Mouse (Mus musculus) left cerebral cortex, adult 6 months (tissue): ENCODE measurements around the gene Hist1h4b. TPM values are rescaled to one million over a fixed set of nuclear protein-coding genes. Genes with fewer than 3 reads are reported as not detected.

Source experiments
- polyA plus RNA-seq: library from polyadenylated mRNA; unstranded; fragments of <200 nt; fragmentation: Nextera tagmentation; gene quantifications from 2 replicates; pipeline ENCODE4 v1.2.3, GENCODE M21; 2021

Gene Hist1h4b
- polyA plus RNA-seq, 1 experiment from 2014 or later: not detected

Other genes starting within 250 kb of the Hist1h4b start
- gene Hist1h4h, start 226.0 kb upstream of the Hist1h4b start, polyA plus RNA-seq: 37.4 and 58.8 TPM in 2 replicates
- 0.54 TPM in 1 of 2 replicates, not detected in the other for gene Hist1h2af, start 223.1 kb upstream of the Hist1h4b start, polyA plus RNA-seq
- gene Hist1h3g, start 221.6 kb upstream of the Hist1h4b start, polyA plus RNA-seq: not detected in 2 replicates
- 0.20 and 0.25 TPM in 2 replicates for gene Hist1h2bh, start 213.6 kb upstream of the Hist1h4b start, polyA plus RNA-seq
- gene Hist1h3f, start 213.0 kb upstream of the Hist1h4b start, polyA plus RNA-seq: 0.13 and 0.29 TPM in 2 replicates
- not detected in 2 replicates for gene Hist1h4f, start 205.4 kb upstream of the Hist1h4b start, polyA plus RNA-seq
- 0.02 and 0.05 TPM in 2 replicates for gene Hist1h1d, start 203.8 kb upstream of the Hist1h4b start, polyA plus RNA-seq
- gene Hist1h3e, start 194.6 kb upstream of the Hist1h4b start, polyA plus RNA-seq: 0.88 and 1.3 TPM in 2 replicates
- gene Hist1h2ae, start 185.8 kb upstream of the Hist1h4b start, polyA plus RNA-seq: 4.0 and 7.7 TPM in 2 replicates
- 1.3 and 2.6 TPM in 2 replicates for gene Hist1h2bg, start 185.6 kb upstream of the Hist1h4b start, polyA plus RNA-seq
- gene Hist1h2bf, start 182.8 kb upstream of the Hist1h4b start, polyA plus RNA-seq: 0.73 TPM in 1 of 2 replicates, not detected in the other
- 0.59 TPM in 1 of 2 replicates, not detected in the other for gene Hist1h2ad, start 182.6 kb upstream of the Hist1h4b start, polyA plus RNA-seq
- gene Hist1h3d, start 181.2 kb upstream of the Hist1h4b start, polyA plus RNA-seq: 0.18 and 0.33 TPM in 2 replicates
- 6.4 and 8.7 TPM in 2 replicates for gene Hist1h4d, start 175.4 kb upstream of the Hist1h4b start, polyA plus RNA-seq
- gene Hist1h2be, start 135.9 kb upstream of the Hist1h4b start, polyA plus RNA-seq: 3.2 TPM in 2 replicates
- 7.8 and 10.6 TPM in 2 replicates for gene Hist1h1e, start 134.5 kb upstream of the Hist1h4b start, polyA plus RNA-seq
- 0.88 and 1.6 TPM in 2 replicates for gene Hist1h2ac, start 73.1 kb upstream of the Hist1h4b start, polyA plus RNA-seq
- gene Hist1h2bc, start 72.8 kb upstream of the Hist1h4b start, polyA plus RNA-seq: 101 and 115 TPM in 2 replicates
- gene Hist1h1t, start 61.2 kb upstream of the Hist1h4b start, polyA plus RNA-seq: not detected in 2 replicates
- gene Hist1h4c, start 58.6 kb upstream of the Hist1h4b start, polyA plus RNA-seq: 2.1 and 4.0 TPM in 2 replicates
- gene Hfe, start 46.2 kb upstream of the Hist1h4b start, polyA plus RNA-seq: 3.9 and 4.3 TPM in 2 replicates
- 7.4 and 7.6 TPM in 2 replicates for gene Hist1h1c, start 18.2 kb upstream of the Hist1h4b start, polyA plus RNA-seq
- 0.53 TPM in 1 of 2 replicates, not detected in the other for gene Hist1h3c, start 11.4 kb upstream of the Hist1h4b start, polyA plus RNA-seq
- 0.45 TPM in 1 of 2 replicates, not detected in the other for gene Hist1h2bb, start 10.3 kb upstream of the Hist1h4b start, polyA plus RNA-seq
- gene Hist1h2ab, start 5.9 kb upstream of the Hist1h4b start, polyA plus RNA-seq: 2.6 and 2.8 TPM in 2 replicates
- 0.40 TPM in 1 of 2 replicates, not detected in the other for gene Hist1h3b, start 4.7 kb upstream of the Hist1h4b start, polyA plus RNA-seq
- 0.47 TPM in 1 of 2 replicates, not detected in the other for gene Hist1h4a, start 4.2 kb downstream of the Hist1h4b start, polyA plus RNA-seq
- not detected in 2 replicates for gene Hist1h3a, start 5.4 kb downstream of the Hist1h4b start, polyA plus RNA-seq
- gene Hist1h1a, start 6.7 kb downstream of the Hist1h4b start, polyA plus RNA-seq: not detected in 2 replicates
- gene Trim38, start 12.9 kb downstream of the Hist1h4b start, polyA plus RNA-seq: not detected in 2 replicates
- not detected in 2 replicates for gene Slc17a2, start 50.0 kb downstream of the Hist1h4b start, polyA plus RNA-seq
- not detected in 2 replicates for gene Slc17a3, start 82.4 kb downstream of the Hist1h4b start, polyA plus RNA-seq
- gene Slc17a1, start 110.7 kb downstream of the Hist1h4b start, polyA plus RNA-seq: not detected in 2 replicates
- not detected in 2 replicates for gene Slc17a4, start 158.0 kb downstream of the Hist1h4b start, polyA plus RNA-seq
- not detected in 2 replicates for gene Hist1h2ba, start 177.1 kb downstream of the Hist1h4b start, polyA plus RNA-seq
- not detected in 2 replicates for gene Hist1h2aa, start 177.4 kb downstream of the Hist1h4b start, polyA plus RNA-seq
- gene Scgn, start 234.2 kb downstream of the Hist1h4b start, polyA plus RNA-seq: 0.38 TPM in 1 of 2 replicates, not detected in the other